Mouse (Mus musculus) MEL (cell line): ENCODE measurements at regions not wholly inside any gene's neighbourhood (a gene's known extent, or its start where the extent isn't known, plus 50 kb on each side); places are given as distances from the start of the nearest gene placed in this dataset.

ENCODE experiments used
- DNase-seq: peaks from one replicate; pipeline ENCODE4 v3.0.0; 2011; ENCODE audit warnings: low read depth, low spot score
- H3K27ac ChIP-seq: 2 replicates; pipeline ENCODE4 v1.5.1; 2012; ENCODE audit warnings: low read depth, mild to moderate bottlenecking, control low read depth, low read length, moderate library complexity; ENCODE audit not compliant: control insufficient read depth
- H3K27me3 ChIP-seq, 2 experiments: fragments of 150-350 bp in 1 of 2; sonication (generic) in 1 of 2; 2 replicates each; pipeline ENCODE4 v1.6.1; 2012; ENCODE audit warnings: low read length in 2 of 2, mild to moderate bottlenecking in 2 of 2, improper control_type of control experiment in 1 of 2, moderate library complexity in 1 of 2; ENCODE audit not compliant: insufficient read depth in 2 of 2, control insufficient read depth in 1 of 2
- H3K36me3 ChIP-seq, 2 experiments: 2 replicates each; pipeline ENCODE4 v1.6.1; 2012 to 2014; ENCODE audit warnings: low read length in 2 of 2, improper control_type of control experiment in 1 of 2, inconsistent platforms in 1 of 2, mild to moderate bottlenecking in 1 of 2; ENCODE audit not compliant: insufficient read depth in 2 of 2, control insufficient read depth in 1 of 2
- H3K4me1 ChIP-seq, 2 experiments: fragments of 150-350 bp in 1 of 2; sonication (generic) in 1 of 2; 2 replicates each; pipeline ENCODE4 v1.6.1; 2012; ENCODE audit warnings: low read length in 2 of 2, improper control_type of control experiment in 1 of 2, mild to moderate bottlenecking in 1 of 2; ENCODE audit not compliant: insufficient read depth in 2 of 2, control insufficient read depth in 1 of 2
- H3K4me3 ChIP-seq, 2 experiments: fragments of 150-350 bp in 1 of 2; sonication (generic) in 1 of 2; 2 replicates each; pipeline ENCODE4 v1.5.1; 2012; ENCODE audit warnings: low read depth in 2 of 2, low read length in 2 of 2, mild to moderate bottlenecking in 2 of 2, moderate library complexity in 2 of 2, control low read depth in 1 of 2, improper control_type of control experiment in 1 of 2; ENCODE audit not compliant: control insufficient read depth in 1 of 2, insufficient read depth in 1 of 2
- H3K79me2 ChIP-seq: 2 replicates; pipeline ENCODE4 v1.6.1; 2012; ENCODE audit warnings: mild to moderate bottlenecking, low read length, moderate library complexity; ENCODE audit not compliant: control insufficient read depth, poor library complexity, insufficient read depth
- H3K9ac ChIP-seq: 2 replicates; pipeline ENCODE4 v1.6.1; 2012; ENCODE audit warnings: low read depth, mild to moderate bottlenecking, control low read depth, low read length, moderate library complexity; ENCODE audit not compliant: control insufficient read depth, poor library complexity, severe bottlenecking
- H3K9me3 ChIP-seq: fragments of 150-350 bp; sonication (generic); replicated peaks from 2 replicates; pipeline ENCODE4 v1.6.1; 2012; ENCODE audit warnings: mild to moderate bottlenecking, low read length, improper control_type of control experiment, moderate library complexity; ENCODE audit not compliant: insufficient read depth
- BHLHE40 ChIP-seq: IDR thresholded peaks from 2 replicates; pipeline ENCODE4 v1.6.1; 2012; ENCODE audit warnings: low read depth, mild to moderate bottlenecking, inconsistent platforms, low read length, improper control_type of control experiment, borderline replicate concordance
- CTCF ChIP-seq, 3 experiments: IDR thresholded peaks in 2 of 3; conservative IDR thresholded peaks in 1 of 3; 2 replicates each; pipeline ENCODE4 v1.5.1; 2011 to 2012; ENCODE audit warnings: low read length in 3 of 3, low read depth in 2 of 3, mild to moderate bottlenecking in 2 of 3, improper control_type of control experiment in 1 of 3, inconsistent platforms in 1 of 3, mixed read lengths in 1 of 3, moderate library complexity in 1 of 3; ENCODE audit not compliant: control insufficient read depth in 1 of 3, insufficient read depth in 1 of 3, poor library complexity in 1 of 3, severe bottlenecking in 1 of 3
- E2F4 ChIP-seq: IDR thresholded peaks from 2 replicates; pipeline ENCODE4 v1.6.1; 2011; ENCODE audit warnings: low read depth, low read length, improper control_type of control experiment, borderline replicate concordance
- ETS1 ChIP-seq: IDR thresholded peaks from 2 replicates; pipeline ENCODE4 v1.6.1; 2012; ENCODE audit warnings: low read depth, mild to moderate bottlenecking, inconsistent platforms, low read length, improper control_type of control experiment, moderate library complexity
- GABPA ChIP-seq: IDR thresholded peaks from 2 replicates; pipeline ENCODE4 v1.6.1; 2012; ENCODE audit warnings: low read depth, mild to moderate bottlenecking, inconsistent platforms, low read length, improper control_type of control experiment, moderate library complexity
- HCFC1 ChIP-seq: IDR thresholded peaks from 2 replicates; pipeline ENCODE4 v1.6.1; 2012; ENCODE audit warnings: low read depth, mild to moderate bottlenecking, inconsistent platforms, low read length, improper control_type of control experiment, moderate library complexity
- KAT2A ChIP-seq: conservative IDR thresholded peaks from 2 replicates; pipeline ENCODE4 v1.6.1; 2012; ENCODE audit warnings: low read depth, low read length, improper control_type of control experiment, inconsistent platforms
- MEF2A ChIP-seq: IDR thresholded peaks from 2 replicates; pipeline ENCODE4 v1.6.1; 2014; ENCODE audit warnings: low read depth, mild to moderate bottlenecking, inconsistent platforms, low read length, improper control_type of control experiment; ENCODE audit not compliant: poor library complexity, insufficient replicate concordance, severe bottlenecking; ENCODE audit errors: extremely low read depth
- MYB ChIP-seq: IDR thresholded peaks from 2 replicates; pipeline ENCODE4 v1.6.1; 2011; ENCODE audit warnings: mild to moderate bottlenecking, low read depth, low read length, improper control_type of control experiment
- POLR2A ChIP-seq, 2 experiments: IDR thresholded peaks; 2 replicates each; pipeline ENCODE4 v1.6.1; 2011 to 2012; ENCODE audit warnings: low read length in 2 of 2, mild to moderate bottlenecking in 2 of 2, control low read depth in 1 of 2, improper control_type of control experiment in 1 of 2, low read depth in 1 of 2, moderate library complexity in 1 of 2; ENCODE audit not compliant: control insufficient read depth in 1 of 2, insufficient read depth in 1 of 2, poor library complexity in 1 of 2
- POLR2AphosphoS2 ChIP-seq: IDR thresholded peaks from 2 replicates; pipeline ENCODE4 v1.6.1; 2011; ENCODE audit warnings: low read length, improper control_type of control experiment
- POLR2AphosphoS5 ChIP-seq: IDR thresholded peaks from 2 replicates; pipeline ENCODE4 v1.6.1; 2012; ENCODE audit warnings: low read depth, borderline replicate concordance, mild to moderate bottlenecking, inconsistent platforms, low read length, moderate library complexity, mixed read lengths
- RAD21 ChIP-seq: IDR thresholded peaks from 2 replicates; pipeline ENCODE4 v1.6.1; 2011; ENCODE audit warnings: mild to moderate bottlenecking, low read depth, low read length, improper control_type of control experiment
- RCOR1 ChIP-seq: IDR thresholded peaks from 2 replicates; pipeline ENCODE4 v1.6.1; 2012; ENCODE audit warnings: low read depth, mild to moderate bottlenecking, inconsistent platforms, low read length, improper control_type of control experiment
- SIN3A ChIP-seq: IDR thresholded peaks from 2 replicates; pipeline ENCODE4 v1.6.1; 2012; ENCODE audit warnings: low read length, improper control_type of control experiment, inconsistent platforms
- SMC3 ChIP-seq: IDR thresholded peaks from 2 replicates; pipeline ENCODE4 v1.6.1; 2011; ENCODE audit warnings: low read depth, low read length, improper control_type of control experiment
- TAL1 ChIP-seq: IDR thresholded peaks from 2 replicates; pipeline ENCODE4 v1.6.1; 2012; ENCODE audit warnings: mild to moderate bottlenecking, inconsistent platforms, low read length, moderate library complexity, mixed read lengths
- TCF12 ChIP-seq: IDR thresholded peaks from 2 replicates; pipeline ENCODE4 v1.6.1; 2014; ENCODE audit warnings: low read depth, mild to moderate bottlenecking, inconsistent platforms, low read length, improper control_type of control experiment, moderate library complexity
- UBTF ChIP-seq: IDR thresholded peaks from 2 replicates; pipeline ENCODE4 v1.6.1; 2012; ENCODE audit warnings: low read depth, mild to moderate bottlenecking, inconsistent platforms, low read length, improper control_type of control experiment, moderate library complexity, borderline replicate concordance; ENCODE audit not compliant: insufficient read depth
- USF1 ChIP-seq: IDR thresholded peaks from 2 replicates; pipeline ENCODE4 v1.6.1; 2014; ENCODE audit warnings: low read depth, mild to moderate bottlenecking, inconsistent platforms, low read length, improper control_type of control experiment, moderate library complexity
- ZKSCAN1 ChIP-seq: IDR thresholded peaks from 2 replicates; pipeline ENCODE4 v1.6.1; 2012; ENCODE audit warnings: low read depth, mild to moderate bottlenecking, inconsistent platforms, low read length, improper control_type of control experiment, moderate library complexity

DNA sequence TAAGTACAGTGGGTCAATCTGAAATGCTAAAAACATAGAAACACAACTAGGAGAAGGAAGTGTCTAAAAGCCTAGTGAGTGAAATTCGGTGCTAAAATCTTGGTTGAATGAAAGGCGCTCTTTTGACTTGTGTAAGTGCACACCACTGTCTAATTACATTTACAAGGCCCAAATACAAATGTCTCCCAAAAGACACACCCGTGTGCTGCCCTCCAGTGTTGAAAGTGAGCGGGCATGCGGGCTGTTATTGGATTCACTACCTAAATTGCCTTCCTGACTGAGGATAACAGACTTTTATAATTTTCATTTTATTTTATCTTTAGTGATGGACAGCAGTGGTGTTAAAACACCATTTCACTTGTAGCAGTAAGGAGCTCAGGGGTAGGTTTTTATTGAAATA, 180.8 kb downstream of the Lrrn1 start:
- Histone ChIP-seq H3K27ac (no peak overlapping the region), H3K4me3 (no peak overlapping the region), H3K36me3 (no peaks in the 10 kb centered on the region), H3K79me2 (no peaks in the 10 kb centered on the region), H3K27me3 (no peaks in the 10 kb centered on the region), H3K9me3 (no peaks in the 10 kb centered on the region), H3K9ac (no peak overlapping the region), H3K4me1 (no peaks in the 10 kb centered on the region)
- no peak for DNase-seq
- TF ChIP-seq RAD21 (no peak; the same call in 1 of the 2 replicates), BHLHE40 (no peak), SMC3 (no peak), POLR2AphosphoS2 (no peak), POLR2A (IDR thresholded peaks at IDR 0.05; ENCODE audit: control insufficient read depth in 1 of 2, insufficient read depth in 1 of 2, low read depth in 1 of 2, low read length in 2 of 2, poor library complexity in 1 of 2) (no peak), TAL1 (no peak), ZKSCAN1 (no peak), ETS1 (no peak), RCOR1 (no peak), E2F4 (no peak), CTCF (IDR thresholded peaks at IDR 0.05 in 2 of 3, conservative IDR thresholded peaks at IDR 0.05 in 1 of 3; ENCODE audit: control insufficient read depth in 1 of 3, insufficient read depth in 1 of 3, low read depth in 2 of 3, low read length in 3 of 3, poor library complexity in 1 of 3, severe bottlenecking in 1 of 3) (no peak), USF1 (no peak), KAT2A (no peak), MEF2A (no peak), GABPA (no peak), HCFC1 (no peak), TCF12 (no peak), POLR2AphosphoS5 (no peak)

DNA sequence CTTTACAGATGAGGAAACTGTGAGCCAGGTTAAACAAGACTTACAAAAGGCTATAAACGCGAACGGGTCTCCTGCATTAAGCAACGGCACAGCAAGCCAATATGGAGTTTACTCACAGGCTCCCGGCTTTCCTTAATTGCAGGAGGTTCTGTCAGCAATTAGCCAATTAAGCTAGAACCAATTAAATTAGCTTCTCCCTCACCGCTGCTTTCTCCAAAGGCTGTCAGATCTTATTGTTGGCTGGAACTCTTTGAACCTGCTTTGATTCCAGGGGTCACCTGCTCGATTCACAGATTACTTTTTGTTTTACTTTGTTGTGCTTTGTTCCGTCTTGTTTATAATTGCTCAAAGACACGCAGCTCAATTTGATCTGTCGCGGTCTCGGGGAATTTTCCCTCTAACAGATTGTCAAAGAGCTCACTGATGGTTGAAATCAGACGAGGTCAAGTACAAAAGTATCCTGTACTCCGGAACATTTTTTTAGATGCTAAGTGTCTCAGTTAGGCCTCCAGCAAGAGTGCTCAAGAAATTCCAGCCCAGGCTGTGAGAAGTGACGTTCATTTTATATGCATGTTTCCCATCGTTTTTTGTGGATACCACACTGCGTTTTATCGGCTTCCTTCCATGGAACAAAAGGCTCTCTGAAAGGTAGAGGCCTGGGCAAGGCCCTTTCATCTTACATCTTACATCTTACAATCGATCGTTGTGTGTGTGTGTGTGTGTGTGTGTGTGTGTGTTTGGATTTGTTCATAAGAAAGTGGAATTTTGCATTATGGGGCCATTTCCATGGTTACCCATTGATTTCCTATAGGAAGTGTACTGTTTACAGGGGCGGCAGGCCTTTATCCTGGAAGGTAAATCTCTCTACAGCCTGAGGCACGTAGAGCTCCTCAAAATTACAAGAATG, 181.9 kb downstream of the Lrrn1 start:
- DNase-seq = no peak
- Histone ChIP-seq H3K79me2 (no peaks in the 10 kb centered on the region), H3K9me3 (no peaks in the 10 kb centered on the region), H3K36me3 (no peaks in the 10 kb centered on the region), H3K4me1 (no peaks in the 10 kb centered on the region), H3K4me3 (no peak overlapping the region), H3K9ac (no peak overlapping the region), H3K27ac (no peak overlapping the region), H3K27me3 (no peaks in the 10 kb centered on the region)
- no peak for TF ChIP-seq UBTF
- no peak for TF ChIP-seq SIN3A
- no peak for TF ChIP-seq HCFC1
- TF ChIP-seq MYB = no peak
